Mouse (Mus musculus) heart, adult 2 months (tissue): ENCODE measurements around the gene Dis3l2.

Source experiments
- CTCF ChIP-seq: fragments of 200-600 bp; IDR thresholded peaks from 2 replicates; pipeline ENCODE4 v1.8.1; 2022; ENCODE audit warnings: antibody characterized with exemption, mild to moderate bottlenecking, moderate library complexity
- POLR2A ChIP-seq: fragments of 200-500 bp; IDR thresholded peaks from 2 replicates; pipeline ENCODE4 v1.6.1; 2011; ENCODE audit warnings: mild to moderate bottlenecking, low read depth, low read length, control low read depth; ENCODE audit not compliant: insufficient read depth

GRCm38 (mm10) chr1:87001365-87001764 lies 297.8 kb downstream of the Dis3l2 start:
- TF ChIP-seq POLR2A (no peak), CTCF (no peak)
